Mouse (Mus musculus): ENCODE data around the gene Tmprss2. TPM values are rescaled to one million over a fixed set of nuclear protein-coding genes. Genes with fewer than 3 reads are reported as not detected.

Gene Tmprss2
- polyA plus RNA-seq, 1 experiment from 2014 or later, result 54.2 TPM

DNA sequence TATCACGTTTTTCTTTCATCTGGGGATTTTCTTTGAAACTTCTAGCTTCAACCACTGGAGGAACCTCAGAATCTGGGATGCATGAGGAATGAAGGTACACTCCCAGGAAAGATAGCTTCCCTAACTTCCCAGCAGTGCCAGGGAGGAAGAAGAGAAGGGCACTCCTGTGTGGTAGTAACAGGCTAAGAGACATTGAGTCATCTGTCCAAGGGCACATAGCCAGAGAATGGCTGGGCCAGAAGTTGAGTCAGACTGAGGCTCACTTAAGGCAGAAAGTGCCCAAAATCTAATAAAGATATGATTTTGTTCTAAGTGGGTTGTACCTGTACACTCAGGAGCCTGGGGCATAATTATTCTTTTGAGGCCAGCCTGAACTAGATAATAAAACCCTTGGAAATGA lies 41.6 kb downstream of the Tmprss2 start:
- DNase-seq (ENCODE audit: low spot score), result no peak
- H3K4me1 ChIP-seq (ENCODE audit: insufficient read depth, low read depth, low read length), result no peaks in the 10 kb centered on the region
- H3K27ac ChIP-seq (ENCODE audit: low read length), result no peak overlapping the region
- H3K36me3 ChIP-seq (ENCODE audit: insufficient read depth, low read length), result 0 out of 2 replicates have a peak, but pooled peaks cover 5% of the 10 kb centered on the region
- TF ChIP-seq CTCF (IDR thresholded peaks at IDR 0.05), result no peak
- no peak for TF ChIP-seq EP300 (IDR thresholded peaks at IDR 0.05)
- no peak for ATAC-seq
- H3K27me3 ChIP-seq (replicated peaks; ENCODE audit: insufficient read depth, low read length), result no peaks in the 10 kb centered on the region
- no peak overlapping the region for H3K4me2 ChIP-seq (replicated peaks; ENCODE audit: low read depth, low read length)
- no peak overlapping the region for H3K9ac ChIP-seq (replicated peaks; ENCODE audit: low read depth)
- H3K9me3 ChIP-seq (ENCODE audit: low read length), result no peaks in the 10 kb centered on the region
- 40% methylated on average over 1 of the region's 1 CpGs for WGBS
- no peak overlapping the region for H3K4me3 ChIP-seq (ENCODE audit: low read depth, low read length)

DNA sequence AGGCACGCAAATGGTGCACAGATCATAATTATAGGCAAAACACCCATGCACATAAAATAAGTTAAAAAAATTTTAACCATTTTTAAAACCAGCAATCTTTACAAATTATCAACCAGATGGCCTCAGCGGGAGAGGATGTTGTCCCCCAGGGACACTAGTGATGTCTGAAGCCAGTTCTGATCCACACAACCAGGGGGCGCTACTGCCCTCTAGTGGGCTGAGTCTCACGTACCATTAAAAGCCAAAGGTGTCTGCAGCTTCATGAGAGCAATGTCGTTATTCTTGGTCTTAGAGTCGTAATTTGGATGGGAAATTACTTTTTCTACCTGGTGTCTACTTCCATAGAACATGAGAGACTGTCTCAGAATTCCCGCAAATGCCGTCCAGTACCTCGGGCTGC lies 42.3 kb downstream of the Tmprss2 start:
- 57% methylated on average over 9 of the region's 9 CpGs for WGBS
- H3K4me3 ChIP-seq (ENCODE audit: low read depth, low read length), result no peak overlapping the region
- H3K36me3 ChIP-seq (ENCODE audit: insufficient read depth, low read length), result 0 out of 2 replicates have a peak, but pooled peaks cover 5% of the 10 kb centered on the region
- H3K4me1 ChIP-seq (ENCODE audit: insufficient read depth, low read depth, low read length), result no peaks in the 10 kb centered on the region
- H3K27ac ChIP-seq (ENCODE audit: low read length), result no peak overlapping the region
- ATAC-seq (no peak), DNase-seq (ENCODE audit: low spot score) (no peak)
- H3K9ac ChIP-seq (replicated peaks; ENCODE audit: low read depth), result no peak overlapping the region
- no peaks in the 10 kb centered on the region for H3K27me3 ChIP-seq (replicated peaks; ENCODE audit: insufficient read depth, low read length)
- no peaks in the 10 kb centered on the region for H3K9me3 ChIP-seq (ENCODE audit: low read length)
- H3K4me2 ChIP-seq (replicated peaks; ENCODE audit: low read depth, low read length), result no peak overlapping the region
- no peak for TF ChIP-seq EP300 (IDR thresholded peaks at IDR 0.05)
- peak; percentile 56 for TF ChIP-seq CTCF (IDR thresholded peaks at IDR 0.05)

GRCm38 (mm10) chr16:97544340-97544739 lies 66.7 kb downstream of the Tmprss2 start:
- H3K9me3 ChIP-seq (ENCODE audit: low read length), result no peaks in the 10 kb centered on the region
- ATAC-seq (no peak), DNase-seq (ENCODE audit: low spot score) (no peak)
- no peak overlapping the region for H3K4me3 ChIP-seq (ENCODE audit: low read depth, low read length)
- no peaks in the 10 kb centered on the region for H3K36me3 ChIP-seq (ENCODE audit: insufficient read depth, low read length)
- no peaks in the 10 kb centered on the region for H3K4me1 ChIP-seq (ENCODE audit: insufficient read depth, low read depth, low read length)
- H3K27me3 ChIP-seq (replicated peaks; ENCODE audit: insufficient read depth, low read length), result no peaks in the 10 kb centered on the region
- 76% methylated on average over 4 of the region's 4 CpGs for WGBS
- TF ChIP-seq CTCF (IDR thresholded peaks at IDR 0.05) (no peak), EP300 (IDR thresholded peaks at IDR 0.05) (no peak)
- no peak overlapping the region for H3K9ac ChIP-seq (replicated peaks; ENCODE audit: low read depth)
- no peak overlapping the region for H3K27ac ChIP-seq (ENCODE audit: low read length)
- no peak overlapping the region for H3K4me2 ChIP-seq (replicated peaks; ENCODE audit: low read depth, low read length)

- Histone ChIP-seq H3K4me3 (ENCODE audit: low read depth, low read length) (peak overlapping the region; percentile 31; the same call in 1 of the 2 replicates), H3K27ac (ENCODE audit: low read length) (no peak overlapping the region), H3K9ac (replicated peaks; ENCODE audit: low read depth) (peak overlapping the region; percentile 13; the same call in 1 of the 2 replicates), H3K9me3 (ENCODE audit: low read length) (no peaks in the 10 kb centered on the region), H3K27me3 (replicated peaks; ENCODE audit: insufficient read depth, low read length) (no peaks in the 10 kb centered on the region), H3K4me1 (ENCODE audit: insufficient read depth, low read depth, low read length) (peaks cover 8% of the 10 kb centered on the region; the same call in 1 of the 2 replicates), H3K4me2 (replicated peaks; ENCODE audit: low read depth, low read length) (peak overlapping the region; percentile 58), H3K36me3 (ENCODE audit: insufficient read depth, low read length) (no peaks in the 10 kb centered on the region)
- DNase-seq (ENCODE audit: low spot score), result no peak
- TF ChIP-seq CTCF (IDR thresholded peaks at IDR 0.05) (no peak), EP300 (IDR thresholded peaks at IDR 0.05) (no peak)
- 71% methylated on average over 1 of the region's 1 CpGs for WGBS
- no peak for ATAC-seq
Observed at GRCm38 (mm10) chr16:97536859-97537258, 74.1 kb downstream of the Tmprss2 start.

GRCm38 (mm10) chr16:97535808-97536413 lies 75.1 kb downstream of the Tmprss2 start:
- ATAC-seq (peak; percentile 85), DNase-seq (ENCODE audit: low spot score) (peak; percentile 89)
- TF ChIP-seq EP300 (IDR thresholded peaks at IDR 0.05) (no peak), CTCF (IDR thresholded peaks at IDR 0.05) (no peak)
- 1% methylated on average over 3 of the region's 3 CpGs for whole genome bisulfite sequencing
- Histone ChIP-seq H3K9me3 (ENCODE audit: low read length) (no peaks in the 10 kb centered on the region), H3K27me3 (replicated peaks; ENCODE audit: insufficient read depth, low read length) (no peaks in the 10 kb centered on the region), H3K4me3 (ENCODE audit: low read depth, low read length) (peak overlapping the region; percentile 31), H3K9ac (replicated peaks; ENCODE audit: low read depth) (peak overlapping the region; percentile 34; the same call in 1 of the 2 replicates), H3K27ac (ENCODE audit: low read length) (peak overlapping the region; percentile 93), H3K4me2 (replicated peaks; ENCODE audit: low read depth, low read length) (peak overlapping the region; percentile 58), H3K36me3 (ENCODE audit: insufficient read depth, low read length) (no peaks in the 10 kb centered on the region), H3K4me1 (ENCODE audit: insufficient read depth, low read depth, low read length) (peaks cover 8% of the 10 kb centered on the region; the same call in 1 of the 2 replicates)

GRCm38 (mm10) chr16:97534876-97535461 lies 76.0 kb downstream of the Tmprss2 start:
- peak; percentile 95 for DNase-seq (ENCODE audit: low spot score)
- Histone ChIP-seq H3K4me2 (replicated peaks; ENCODE audit: low read depth, low read length) (peak overlapping the region; percentile 58), H3K4me3 (ENCODE audit: low read depth, low read length) (peak overlapping the region; percentile 27), H3K27ac (ENCODE audit: low read length) (peak overlapping the region; percentile 93), H3K27me3 (replicated peaks; ENCODE audit: insufficient read depth, low read length) (no peaks in the 10 kb centered on the region), H3K9me3 (ENCODE audit: low read length) (no peaks in the 10 kb centered on the region), H3K9ac (replicated peaks; ENCODE audit: low read depth) (peak overlapping the region; percentile 34), H3K4me1 (ENCODE audit: insufficient read depth, low read depth, low read length) (peaks cover 8% of the 10 kb centered on the region; the same call in 1 of the 2 replicates), H3K36me3 (ENCODE audit: insufficient read depth, low read length) (no peaks in the 10 kb centered on the region)
- TF ChIP-seq EP300 (IDR thresholded peaks at IDR 0.05), result no peak
- TF ChIP-seq CTCF (IDR thresholded peaks at IDR 0.05), result no peak
- WGBS, result 19% methylated on average over 5 of the region's 5 CpGs
- ATAC-seq, result peak; percentile 84
